Mouse (Mus musculus) forebrain, embryonic 10.5 days (tissue): ENCODE measurements around the gene Olfr447. TPM values are rescaled to one million over a fixed set of nuclear protein-coding genes. Genes with fewer than 3 reads are reported as not detected.

Experiments used
- DNase-seq: peaks from one replicate; pipeline ENCODE4 v3.0.0-alpha.2; 2017; ENCODE audit warnings: low spot score; ENCODE audit errors: extremely low spot score
- H3K27ac ChIP-seq: fragments of 300-500 bp; sonication (generic); 2 replicates; pipeline ENCODE4 v1.5.1; 2016; ENCODE audit warnings: mild to moderate bottlenecking
- H3K27me3 ChIP-seq: fragments of 300-500 bp; sonication (generic); 2 replicates; pipeline ENCODE4 v1.6.1; 2016; ENCODE audit warnings: mild to moderate bottlenecking; ENCODE audit not compliant: poor library complexity, severe bottlenecking
- H3K36me3 ChIP-seq: fragments of 300-500 bp; sonication (generic); replicated peaks from 2 replicates; pipeline ENCODE4 v1.6.1; 2016; ENCODE audit warnings: mild to moderate bottlenecking, moderate library complexity
- H3K4me1 ChIP-seq: fragments of 300-500 bp; sonication (generic); 2 replicates; pipeline ENCODE4 v1.6.1; 2016
- H3K4me3 ChIP-seq: fragments of 300-500 bp; sonication (generic); 2 replicates; pipeline ENCODE4 v1.5.1; 2016; ENCODE audit warnings: mild to moderate bottlenecking, moderate library complexity
- H3K9me3 ChIP-seq: fragments of 300-500 bp; sonication (generic); 2 replicates; pipeline ENCODE4 v1.6.1; 2016; ENCODE audit warnings: mild to moderate bottlenecking, moderate library complexity
- WGBS: fragments of 180-500 bp; shearing (Covaris S2); methylation state at CpG from one replicate; pipeline ENCODE4 v1.1.7; 2016; 5-methylcytosine and 5-hydroxymethylcytosine counted together
- polyA plus RNA-seq: library from polyadenylated mRNA; unstranded; fragments of >200 nt; fragmentation: Nextera tagmentation; extraction: Ambion mirVana; gene quantifications from 2 replicates; pipeline ENCODE4 v1.2.1, GENCODE M21; 2016

The Olfr447 gene
- polyA plus RNA-seq, result not detected in 2 replicates

DNA sequence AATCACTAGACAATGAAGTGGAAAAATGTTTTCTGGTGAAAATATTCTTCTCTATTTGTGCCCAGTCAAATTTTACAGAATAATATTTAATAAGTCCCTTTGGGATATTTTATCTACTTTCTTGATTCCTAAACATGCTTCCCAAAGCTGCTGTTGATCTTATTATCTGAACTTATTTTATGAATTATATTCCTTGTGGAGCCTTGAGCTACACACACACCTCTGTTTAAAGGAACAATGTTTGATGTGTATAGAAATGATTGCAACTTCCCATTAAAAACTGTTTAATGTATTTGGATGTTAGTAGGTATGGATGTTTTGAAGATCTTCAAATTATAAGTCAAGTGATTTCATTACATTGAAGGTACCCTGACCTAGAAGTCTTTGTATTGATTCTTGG lies at the start of gene Olfr447:
Olfr447 (plus strand) TSS at position 301 of the 400 bp plus-strand sequence.
- no peak within 1 kb of the TSS for H3K27ac ChIP-seq
- H3K27me3 ChIP-seq, result no peaks in the 10 kb centered on the region; the same call in 1 of the 2 replicates
- H3K4me3 ChIP-seq, result no peak within 1 kb of the TSS
- no peaks in the 10 kb centered on the region for H3K36me3 ChIP-seq
- H3K4me1 ChIP-seq, result no peaks in the 10 kb centered on the region
- DNase-seq, result no peak
- H3K9me3 ChIP-seq, result no peaks in the 10 kb centered on the region

DNA sequence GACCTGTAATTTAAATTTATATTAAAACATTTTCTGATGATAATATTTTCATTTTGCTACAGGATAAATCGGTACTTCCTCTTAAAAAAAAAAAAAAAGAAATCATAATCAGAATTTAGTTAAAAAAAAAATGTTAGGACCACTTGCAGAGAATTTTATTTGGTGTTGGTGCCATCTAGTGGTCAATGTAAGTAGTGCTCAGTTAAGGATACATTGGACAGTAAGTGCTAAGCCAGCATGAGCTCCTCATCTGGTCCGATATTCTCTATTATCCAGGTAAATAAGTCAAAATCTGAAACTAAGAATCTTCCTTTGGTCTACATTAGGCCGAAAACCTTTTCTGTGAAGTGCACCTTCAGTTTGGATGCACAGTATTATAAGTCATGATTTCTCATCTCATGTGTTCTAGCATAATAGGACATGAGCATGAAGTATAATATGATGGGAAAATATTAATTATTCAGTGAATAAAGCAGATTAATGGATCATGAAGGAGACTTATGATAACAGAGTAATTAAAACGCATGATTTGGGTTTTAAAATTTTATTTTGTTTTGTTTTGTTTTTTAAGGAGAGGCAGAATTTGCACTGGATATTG lies 48.4 kb upstream of the Olfr447 start:
- Histone ChIP-seq H3K4me1 (no peaks in the 10 kb centered on the region), H3K27me3 (no peaks in the 10 kb centered on the region), H3K9me3 (no peaks in the 10 kb centered on the region), H3K4me3 (no peak overlapping the region), H3K36me3 (no peaks in the 10 kb centered on the region), H3K27ac (no peak overlapping the region)
- DNase-seq, result no peak
- WGBS, result 26% methylated on average over 4 of the region's 4 CpGs

DNA sequence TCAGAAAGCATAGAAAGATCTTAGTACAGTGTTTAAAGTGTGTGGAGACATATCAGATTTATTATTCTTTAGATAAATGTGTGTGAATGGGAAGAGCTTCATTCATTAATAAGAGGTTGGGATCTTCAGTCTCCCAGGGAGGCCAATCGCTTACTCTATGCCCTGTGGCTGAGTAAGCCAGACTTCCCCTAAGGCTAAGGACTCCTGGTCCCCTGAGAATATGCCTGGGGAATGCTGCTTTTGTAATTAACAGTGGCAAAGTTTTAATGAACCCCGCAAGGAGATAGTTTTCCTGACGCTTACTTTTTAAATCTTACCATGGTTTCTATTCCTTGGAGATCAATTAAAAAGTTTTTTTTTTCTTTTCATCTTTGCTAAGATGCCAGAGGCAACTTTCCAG lies 39.0 kb upstream of the Olfr447 start:
- 74% methylated on average over 3 of the region's 3 CpGs for WGBS

DNA sequence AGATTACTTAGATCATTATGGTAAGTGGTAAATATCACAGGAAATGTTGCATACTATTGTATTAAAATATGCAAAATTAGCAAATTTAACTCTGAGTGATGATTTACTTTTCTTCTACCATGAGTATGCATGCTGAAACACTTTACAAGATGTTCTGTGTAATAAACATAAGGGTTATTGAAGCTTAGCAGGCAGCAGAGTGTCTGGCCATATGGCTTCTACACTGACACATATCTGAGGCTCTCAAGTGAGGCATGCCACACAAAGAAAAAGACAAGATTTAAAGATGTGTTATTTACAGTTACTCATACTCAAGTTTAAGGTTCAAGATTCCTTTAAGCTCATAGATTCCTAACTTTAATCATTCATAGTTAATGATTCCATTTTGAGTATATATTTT lies 32.4 kb upstream of the Olfr447 start:
- H3K4me3 ChIP-seq, result no peak overlapping the region
- no peak overlapping the region for H3K27ac ChIP-seq
- DNase-seq, result no peak
- H3K27me3 ChIP-seq, result no peaks in the 10 kb centered on the region
- H3K9me3 ChIP-seq, result no peaks in the 10 kb centered on the region
- H3K4me1 ChIP-seq, result no peaks in the 10 kb centered on the region
- no peaks in the 10 kb centered on the region for H3K36me3 ChIP-seq

More for the DNA sequence above, 39.0 kb upstream of the Olfr447 start:
- H3K36me3 ChIP-seq, result no peaks in the 10 kb centered on the region
- no peaks in the 10 kb centered on the region for H3K9me3 ChIP-seq
- no peaks in the 10 kb centered on the region for H3K4me1 ChIP-seq
- no peak overlapping the region for H3K27ac ChIP-seq
- no peaks in the 10 kb centered on the region for H3K27me3 ChIP-seq
- no peak for DNase-seq
- H3K4me3 ChIP-seq, result no peak overlapping the region

DNA sequence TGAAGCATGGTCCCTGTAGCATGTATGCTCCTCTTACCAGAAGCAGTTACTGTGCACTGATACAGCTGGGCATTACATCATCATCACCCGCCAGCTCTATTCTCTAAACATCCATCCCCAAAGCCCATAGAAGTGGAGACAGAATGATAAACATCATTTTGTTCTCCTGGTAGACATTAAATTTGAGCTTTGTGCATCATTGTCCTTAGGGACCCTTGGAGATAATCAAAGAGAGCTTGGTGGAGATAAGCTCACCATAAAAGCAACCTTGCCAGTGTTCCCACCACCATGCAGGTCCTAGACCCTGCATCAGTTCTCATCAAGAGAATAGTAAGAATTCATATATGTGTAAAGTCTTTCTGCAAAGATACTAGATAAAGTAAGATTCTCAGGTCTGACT lies 18.5 kb upstream of the Olfr447 start, which contains the start of gene Olfr448:
Olfr448 (plus strand) TSS at position 301 of the 400 bp plus-strand sequence.
- Histone ChIP-seq H3K9me3 (no peaks in the 10 kb centered on the region), H3K4me1 (no peaks in the 10 kb centered on the region), H3K27me3 (no peaks in the 10 kb centered on the region), H3K4me3 (no peak within 1 kb of the TSS), H3K27ac (no peak within 1 kb of the TSS), H3K36me3 (no peaks in the 10 kb centered on the region)
- no peak for DNase-seq
- 85% methylated on average over 1 of the region's 1 CpGs for WGBS

DNA sequence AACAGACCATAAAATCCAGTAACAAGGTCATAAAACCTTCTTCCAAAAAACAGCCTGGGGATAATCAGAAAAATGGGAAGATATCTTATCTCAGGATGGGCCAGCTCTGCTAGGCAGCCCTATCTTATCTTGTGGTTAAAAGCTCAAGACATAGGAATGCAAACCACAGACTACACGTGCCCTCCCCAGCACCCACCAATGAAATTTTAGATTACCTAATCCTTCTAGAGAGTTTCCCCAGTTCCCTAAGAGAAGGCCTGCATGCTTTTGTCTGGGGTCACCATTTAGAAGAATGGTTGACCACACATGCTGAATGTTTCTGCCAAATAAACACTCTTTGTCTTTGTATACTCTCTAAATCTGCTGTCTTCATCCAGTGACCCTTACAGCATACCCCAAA lies 8.3 kb upstream of the Olfr447 start:
- Histone ChIP-seq H3K9me3 (no peaks in the 10 kb centered on the region), H3K27ac (no peak overlapping the region), H3K36me3 (no peaks in the 10 kb centered on the region), H3K27me3 (peaks cover 23% of the 10 kb centered on the region; the same call in 1 of the 2 replicates), H3K4me3 (no peak overlapping the region), H3K4me1 (peaks cover 14% of the 10 kb centered on the region)
- WGBS, result 40% methylated on average over 1 of the region's 1 CpGs
- no peak for DNase-seq

DNA sequence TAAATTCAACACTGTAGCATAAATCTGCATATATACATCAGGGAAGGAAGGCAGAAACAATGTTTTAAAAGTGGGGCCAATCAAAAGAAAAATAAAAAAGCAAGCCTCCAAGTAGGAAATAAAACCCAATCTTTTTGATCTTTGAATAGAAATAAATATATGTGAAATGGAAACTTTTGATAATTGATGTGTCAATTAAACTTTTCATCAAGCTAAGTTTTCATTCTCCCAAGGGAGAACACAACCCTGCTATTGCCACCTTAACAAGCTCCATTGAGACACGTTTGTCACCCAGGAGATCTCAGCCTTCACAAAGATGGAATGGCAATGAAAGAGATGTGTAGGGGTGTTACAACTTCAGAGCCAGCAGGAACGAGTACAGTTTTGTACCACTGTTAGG lies 12.4 kb downstream of the Olfr447 start, which contains the start of gene Olfr446:
Olfr446 (plus strand) TSS at position 301 of the 400 bp plus-strand sequence.
- no peak within 1 kb of the TSS for H3K4me3 ChIP-seq
- 76% methylated on average over 2 of the region's 2 CpGs for WGBS

DNA sequence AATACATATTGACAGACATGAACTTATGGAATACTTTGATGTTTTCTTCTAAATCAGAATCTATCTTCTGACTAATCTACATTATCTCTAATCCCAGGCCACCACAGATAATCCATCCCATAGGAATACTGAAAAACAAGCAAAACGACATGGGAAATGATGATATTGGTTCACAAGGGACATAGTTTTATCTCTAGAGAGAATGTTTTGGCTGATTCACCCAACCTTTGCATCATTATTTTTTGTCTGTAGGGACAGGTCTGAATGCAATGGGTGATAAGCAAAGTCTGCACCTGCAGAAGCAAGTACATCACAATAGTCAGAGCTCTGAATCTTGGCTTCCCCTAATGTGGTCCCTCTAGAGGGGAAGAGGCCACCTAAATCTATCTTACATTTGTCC lies 40.1 kb downstream of the Olfr447 start, which contains the start of gene Olfr444:
Olfr444 (plus strand) TSS at position 301 of the 400 bp plus-strand sequence.
- H3K27me3 ChIP-seq, result no peaks in the 10 kb centered on the region
- WGBS, result 82% methylated on average over 1 of the region's 1 CpGs
- no peak within 1 kb of the TSS for H3K4me3 ChIP-seq
- H3K27ac ChIP-seq, result no peak within 1 kb of the TSS
- H3K36me3 ChIP-seq, result no peaks in the 10 kb centered on the region
- peaks cover 10% of the 10 kb centered on the region; the same call in 1 of the 2 replicates for H3K9me3 ChIP-seq
- no peaks in the 10 kb centered on the region for H3K4me1 ChIP-seq
- no peak for DNase-seq

More for the DNA sequence above, 12.4 kb downstream of the Olfr447 start, which contains the start of gene Olfr446:
- no peak for DNase-seq
- no peaks in the 10 kb centered on the region for H3K27me3 ChIP-seq
- no peaks in the 10 kb centered on the region for H3K4me1 ChIP-seq
- H3K9me3 ChIP-seq, result no peaks in the 10 kb centered on the region
- H3K36me3 ChIP-seq, result no peaks in the 10 kb centered on the region
- no peak within 1 kb of the TSS for H3K27ac ChIP-seq

Other genes with a start within 250 kb of the Olfr447 start
- 97.3 and 99.4 TPM in 2 replicates for gene Tcaf1, start 198.8 kb upstream of the Olfr447 start, polyA plus RNA-seq
- gene Olfr453, start 169.5 kb upstream of the Olfr447 start, polyA plus RNA-seq, result not detected in 2 replicates
- gene Olfr38, start 152.5 kb upstream of the Olfr447 start, polyA plus RNA-seq, result not detected in 2 replicates
- gene Olfr452, start 123.8 kb upstream of the Olfr447 start, polyA plus RNA-seq, result not detected in 2 replicates
- not detected in 2 replicates for gene Olfr450, start 96.9 kb upstream of the Olfr447 start, polyA plus RNA-seq
- not detected in 2 replicates for gene Olfr449, start 74.5 kb upstream of the Olfr447 start, polyA plus RNA-seq
- not detected in 2 replicates for gene Olfr448, start 18.4 kb upstream of the Olfr447 start, polyA plus RNA-seq
- gene Olfr446, start 12.5 kb downstream of the Olfr447 start, polyA plus RNA-seq, result not detected in 2 replicates
- gene Olfr444, start 40.2 kb downstream of the Olfr447 start, polyA plus RNA-seq, result not detected in 2 replicates
- not detected in 2 replicates for gene Olfr441, start 197.5 kb downstream of the Olfr447 start, polyA plus RNA-seq
- not detected in 2 replicates for gene Olfr237-ps1, start 237.7 kb downstream of the Olfr447 start, polyA plus RNA-seq